Mouse (Mus musculus) frontal cortex, postnatal 10 days (tissue): Measurements from ENCODE around the gene Srsf1.
A peak's percentile ranks its signal among the peaks of the same experiment; 100 is the strongest.

Experiments used
- DNase-seq, 2 experiments: peaks; one replicate each; pipeline ENCODE4 v3.0.0; 2022; ENCODE audit warnings: low spot score in 2 of 2, mixed read lengths in 1 of 2

Gene Srsf1

GRCm38 (mm10) chr11:88046944-88047794 is at the start of gene Srsf1:
Srsf1 (plus strand) TSS chr11:88047373.
- DNase-seq = peak; percentile 96 to 98

- DNase-seq = no peak
Observed at GRCm38 (mm10) chr11:87999751-88000150, 47.4 kb upstream of the Srsf1 start.

GRCm38 (mm10) chr11:88002738-88003137 is 44.4 kb upstream of the Srsf1 start:
- no peak for DNase-seq

DNA sequence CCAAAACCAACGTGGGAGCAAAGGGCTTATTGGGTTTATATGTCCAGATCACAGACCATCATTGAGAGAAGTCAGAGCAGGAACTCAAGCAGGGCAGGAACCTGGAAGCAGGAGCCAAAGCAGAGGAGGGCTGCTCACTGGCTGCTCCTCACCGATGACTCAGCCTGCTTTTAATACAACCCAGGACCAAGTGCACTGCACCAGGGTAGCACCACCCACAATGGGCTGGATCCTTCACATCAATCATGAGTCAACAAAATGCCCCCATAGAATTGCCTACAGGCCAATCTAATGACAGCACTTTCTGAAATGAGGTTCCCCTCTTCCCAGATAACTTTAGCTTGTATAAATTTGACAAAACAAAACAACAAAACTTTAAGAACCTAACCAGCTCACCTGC is 43.0 kb upstream of the Srsf1 start:
- no peak for DNase-seq

DNA sequence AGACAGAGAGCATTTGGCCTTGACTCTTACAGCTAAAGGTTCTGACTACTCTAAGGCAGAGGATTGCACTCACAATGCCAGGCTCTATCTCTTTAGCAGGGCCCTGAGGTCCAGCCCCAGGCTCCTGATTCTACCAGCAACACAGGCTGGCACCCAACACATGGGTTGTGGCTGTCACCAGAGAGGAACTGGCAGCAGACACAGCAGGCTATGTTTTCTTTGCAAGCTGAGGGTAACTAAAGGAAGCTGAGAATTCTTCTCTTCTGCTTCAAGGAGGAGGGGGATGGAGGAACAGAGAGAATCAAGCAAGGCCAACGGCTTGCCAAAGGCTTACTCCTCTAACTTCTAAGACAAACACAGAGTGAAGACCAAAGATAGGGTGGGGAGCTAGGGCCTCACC is 38.5 kb upstream of the Srsf1 start:
- DNase-seq = peak in 1 of 2 experiments; percentile 17

DNA sequence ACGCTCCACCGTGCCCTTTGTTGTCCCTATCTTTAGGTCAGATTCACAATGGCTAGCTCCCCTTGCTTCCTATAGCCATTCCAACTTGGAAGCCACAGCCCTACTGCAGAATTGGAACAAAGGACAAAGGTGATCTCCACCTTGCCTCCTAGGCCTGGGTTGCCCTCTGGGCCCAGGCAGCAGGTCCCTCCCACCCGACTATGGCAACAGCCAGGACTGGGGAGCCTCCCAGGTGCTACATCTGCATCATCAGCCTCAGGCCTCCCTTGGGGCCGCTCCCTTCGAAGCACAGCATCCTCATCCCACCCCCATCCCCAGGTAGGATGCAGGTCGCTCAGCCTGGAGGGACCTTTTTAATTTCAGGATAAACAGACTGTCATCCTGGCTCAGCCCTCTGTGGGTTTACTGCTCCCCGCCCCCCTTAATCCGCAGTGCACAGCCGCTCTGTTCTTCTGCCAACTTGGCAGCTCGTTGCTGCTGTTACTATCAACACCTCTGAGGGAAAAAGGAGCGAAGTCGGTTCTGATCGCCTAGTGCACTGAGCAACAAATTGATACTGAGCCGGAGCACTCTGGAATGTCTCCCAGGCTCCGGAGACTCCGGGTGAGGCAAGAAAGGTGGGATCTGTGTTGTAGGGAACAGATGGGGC is 37.5 kb upstream of the Srsf1 start:
- peak; percentile 38 to 60 for DNase-seq

GRCm38 (mm10) chr11:88011208-88011913 is 35.8 kb upstream of the Srsf1 start:
- no peak for DNase-seq

- no peak for DNase-seq
Observed at GRCm38 (mm10) chr11:88011914-88012419, 35.2 kb upstream of the Srsf1 start.

DNA sequence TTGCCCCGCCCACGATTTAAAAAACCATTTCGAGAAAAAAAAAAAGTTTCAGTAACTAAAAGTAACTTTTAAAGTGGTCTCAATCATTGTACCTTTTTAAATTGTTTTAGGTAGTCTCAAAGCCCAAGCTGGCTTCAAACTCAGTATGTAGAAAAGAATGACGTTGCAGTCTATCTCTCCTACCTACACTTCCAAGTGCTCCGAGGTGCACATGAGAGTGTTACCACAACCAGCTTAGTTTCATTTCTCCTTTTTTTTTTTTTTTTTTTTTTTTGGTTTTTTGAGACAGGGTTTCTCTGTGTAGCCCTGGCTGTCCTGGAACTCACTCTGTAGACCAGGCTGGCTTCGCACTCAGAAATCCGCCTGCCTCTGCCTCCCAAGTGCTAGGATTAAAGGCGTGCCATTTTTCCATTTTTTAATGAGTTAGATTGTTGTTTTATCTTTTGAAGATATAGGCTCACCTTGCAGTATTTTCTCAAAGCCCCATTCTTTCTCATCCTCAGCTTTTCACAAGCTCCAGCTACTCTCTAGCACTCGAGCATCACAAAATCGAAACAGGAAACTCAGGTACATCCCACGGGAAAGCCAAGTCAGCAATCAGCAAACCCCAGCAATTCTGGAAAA is 34.4 kb upstream of the Srsf1 start:
- no peak for DNase-seq

DNA sequence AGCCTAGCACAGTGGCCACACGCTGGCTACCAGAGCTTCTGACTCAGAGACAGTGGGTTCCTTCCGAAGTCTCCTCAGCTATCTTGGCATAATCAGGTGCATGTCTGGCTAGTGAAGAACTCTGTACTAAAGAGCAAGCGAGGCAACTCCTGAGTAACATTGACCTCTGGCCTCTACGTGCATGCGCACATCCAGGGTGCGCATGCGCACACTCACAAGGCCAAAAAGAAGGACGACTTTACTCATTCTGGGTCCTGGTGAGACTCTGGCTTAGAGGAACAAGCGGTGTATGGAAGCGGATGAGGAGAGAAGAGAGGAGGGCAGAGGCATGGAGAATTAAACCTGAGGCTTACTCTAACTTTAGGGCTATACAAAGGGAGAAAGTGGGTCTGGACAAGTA is 33.5 kb upstream of the Srsf1 start:
- DNase-seq = no peak

GRCm38 (mm10) chr11:88015161-88015560 is 32.0 kb upstream of the Srsf1 start:
- DNase-seq = no peak

DNA sequence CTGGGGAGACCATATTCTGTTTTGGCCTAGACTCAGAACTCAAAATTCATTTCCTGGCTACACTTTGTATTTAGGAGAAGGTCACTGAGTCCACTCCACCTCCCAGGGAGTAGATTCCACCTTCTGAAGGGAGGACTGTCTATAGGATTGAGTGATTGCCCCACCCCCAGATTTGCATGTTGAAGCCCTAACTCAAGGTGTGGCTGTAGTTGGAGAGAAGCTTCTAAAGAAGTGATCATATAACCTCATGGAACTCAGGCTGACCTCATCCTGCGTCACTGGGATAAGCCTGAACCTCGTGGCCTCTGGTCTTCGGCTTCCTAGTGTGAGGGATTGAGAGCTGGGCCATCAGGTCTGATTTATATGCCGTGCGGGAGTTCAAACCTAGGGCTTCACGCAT is 31.4 kb upstream of the Srsf1 start:
- DNase-seq = no peak

GRCm38 (mm10) chr11:88023933-88024332 is 23.2 kb upstream of the Srsf1 start:
- no peak for DNase-seq

DNA sequence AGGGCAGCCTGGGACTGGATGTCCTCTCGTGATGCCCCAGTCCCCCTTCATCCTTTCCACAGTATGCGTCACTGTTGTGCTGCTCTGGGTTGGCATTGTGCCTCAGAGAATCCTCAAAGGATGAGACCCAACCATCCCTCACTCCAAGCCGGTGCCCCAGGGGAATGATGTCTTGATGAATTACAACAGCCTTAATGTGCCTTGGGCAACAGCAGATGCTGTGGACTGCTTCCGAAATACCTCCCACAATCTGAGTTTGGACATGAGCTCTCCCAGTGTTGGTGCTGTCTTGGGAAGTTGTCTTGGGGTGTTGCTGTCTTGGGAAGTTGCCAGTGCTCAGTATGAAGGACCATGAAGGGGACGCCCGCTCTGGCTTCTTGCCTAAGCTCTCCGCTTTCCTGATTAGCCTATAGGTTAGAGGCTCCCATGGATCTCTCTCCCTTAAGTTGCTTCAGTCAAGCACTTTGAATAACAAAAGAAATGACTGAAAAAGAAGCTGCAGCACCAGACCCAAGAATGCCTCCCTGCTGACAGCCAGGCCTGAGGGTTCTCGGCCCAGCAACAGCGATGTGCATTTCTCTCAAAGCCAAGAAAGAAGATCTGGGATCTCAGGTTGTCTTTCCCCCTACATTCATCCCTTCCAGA is 19.7 kb upstream of the Srsf1 start:
- DNase-seq = no peak

- peak in 1 of 2 experiments; percentile 32 for DNase-seq
Observed at GRCm38 (mm10) chr11:88028193-88028684, 18.9 kb upstream of the Srsf1 start.

DNA sequence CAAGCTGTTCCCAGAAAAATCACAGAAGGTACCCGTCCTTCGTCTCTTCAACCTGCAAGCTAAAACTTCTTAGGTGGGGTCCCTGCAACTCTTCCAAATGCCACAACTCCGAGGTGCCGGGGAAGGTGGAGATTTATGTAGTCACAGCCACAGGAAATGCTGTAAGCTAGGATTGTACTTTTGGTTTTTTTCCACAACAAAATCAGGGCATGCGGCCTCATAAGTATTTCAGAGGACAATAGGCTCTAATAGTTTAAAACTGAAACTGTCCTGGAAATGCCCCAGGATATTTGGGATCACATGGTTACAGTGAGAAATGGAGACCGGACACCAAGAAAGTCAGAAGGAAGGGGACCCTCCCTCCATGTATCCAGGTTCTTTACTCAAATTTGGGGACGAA is 17.0 kb upstream of the Srsf1 start:
- no peak for DNase-seq

DNA sequence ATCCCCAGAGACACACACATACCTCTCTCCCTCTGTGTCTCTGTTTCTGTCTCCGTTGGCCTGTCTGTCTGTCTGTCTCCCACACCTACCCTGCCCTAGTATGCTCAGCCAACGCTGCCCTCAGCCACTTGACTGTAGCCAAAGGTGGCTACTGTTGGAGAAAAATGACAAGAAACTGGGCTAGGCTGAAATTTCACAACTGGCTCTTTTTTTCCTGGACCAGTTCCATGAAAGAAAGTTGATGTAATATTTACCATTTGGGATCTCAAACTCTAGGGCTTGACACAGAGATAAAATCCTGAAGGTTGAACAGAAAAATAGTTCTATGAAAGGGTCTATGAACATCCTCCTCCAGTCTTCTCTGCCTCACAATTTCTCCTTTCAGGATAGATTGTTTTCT is 16.3 kb upstream of the Srsf1 start:
- no peak for DNase-seq

DNA sequence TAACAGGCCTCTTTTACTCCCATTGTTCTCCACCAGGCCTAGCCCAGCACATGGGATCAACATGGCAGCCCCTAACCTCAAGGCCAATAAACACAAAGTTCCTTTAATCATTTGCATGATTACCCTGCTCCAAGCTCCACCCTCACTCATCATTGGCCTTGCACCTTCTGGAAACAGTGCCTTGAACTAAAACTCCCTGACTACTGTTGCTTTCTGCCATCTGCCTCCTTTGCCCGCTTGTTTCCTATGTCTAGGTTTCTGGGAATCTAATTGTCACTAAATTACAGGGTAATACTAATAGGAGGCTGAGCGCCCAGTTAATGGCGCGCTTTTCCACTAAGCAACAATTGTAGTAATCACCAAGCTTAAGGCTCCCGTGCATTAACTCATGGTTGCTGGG is 15.4 kb upstream of the Srsf1 start:
- no peak for DNase-seq

- no peak for DNase-seq
Observed at GRCm38 (mm10) chr11:88035970-88036369, 11.2 kb upstream of the Srsf1 start.

- DNase-seq = no peak
Observed at GRCm38 (mm10) chr11:88036761-88037251, 10.4 kb upstream of the Srsf1 start.

GRCm38 (mm10) chr11:88037386-88037785 is 9.8 kb upstream of the Srsf1 start:
- no peak for DNase-seq
